Mouse (Mus musculus): ENCODE measurements around the gene Fam222a.

DNA sequence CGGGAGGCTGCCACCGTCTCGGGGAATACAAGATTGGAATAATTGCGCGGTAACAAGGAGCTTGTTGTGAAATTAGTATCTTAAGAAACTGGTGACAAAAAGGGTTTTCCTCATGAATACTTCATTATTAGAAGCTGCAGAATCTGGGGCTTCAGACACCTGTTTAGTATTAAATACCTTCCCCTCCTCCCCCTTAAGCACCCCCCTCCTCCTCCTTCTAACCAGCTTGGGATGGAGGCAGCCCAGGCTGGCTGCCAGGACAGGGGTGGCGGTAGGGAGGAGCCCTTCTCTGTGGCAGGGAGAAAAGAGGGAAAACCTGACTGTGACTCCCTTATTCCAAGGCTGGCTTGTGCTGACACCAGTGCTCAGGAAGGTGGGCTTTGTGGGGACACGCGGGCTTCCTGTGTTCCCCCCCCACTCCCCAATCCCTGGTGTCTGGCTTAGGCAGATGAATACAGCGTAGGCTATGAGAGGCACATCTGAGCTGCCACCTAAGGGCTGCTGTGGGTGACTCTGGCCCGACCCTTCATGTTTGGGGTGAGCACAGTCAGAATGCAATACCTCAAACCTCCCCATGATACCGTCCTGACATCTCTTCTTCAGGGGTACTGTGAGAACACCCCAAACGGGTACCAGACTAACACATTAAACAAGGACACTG, 25.5 kb downstream of the Fam222a start:
- no peak for TF ChIP-seq CTCF (IDR thresholded peaks at IDR 0.05; ENCODE audit: low read depth, low read length)
- TF ChIP-seq POLR2A (IDR thresholded peaks at IDR 0.05; ENCODE audit: insufficient read depth, low read length) = no peak
- no peak for TF ChIP-seq EP300 (IDR thresholded peaks at IDR 0.05; ENCODE audit: insufficient read depth, low read depth, low read length)

Measured in ES-Bruce4 (cell line).